Mouse (Mus musculus) v-Abl transformed pro-B cells (cell line): ENCODE data around the gene BC035947.
"Not testable (repeated sequence)": the region's sequence is repeated elsewhere in the genome, so short reads cannot be mapped to it uniquely, and the experiment has no call there.

Experiments used
- in situ Hi-C, 2 experiments: fragments of 400-800 bp; cut with MboI; formaldehyde crosslinking; loops; one replicate each; pipeline ENCODE4 v1.15.1; 2025; ENCODE audit not compliant: unreplicated experiment in 2 of 2

BC035947 gene

DNA sequence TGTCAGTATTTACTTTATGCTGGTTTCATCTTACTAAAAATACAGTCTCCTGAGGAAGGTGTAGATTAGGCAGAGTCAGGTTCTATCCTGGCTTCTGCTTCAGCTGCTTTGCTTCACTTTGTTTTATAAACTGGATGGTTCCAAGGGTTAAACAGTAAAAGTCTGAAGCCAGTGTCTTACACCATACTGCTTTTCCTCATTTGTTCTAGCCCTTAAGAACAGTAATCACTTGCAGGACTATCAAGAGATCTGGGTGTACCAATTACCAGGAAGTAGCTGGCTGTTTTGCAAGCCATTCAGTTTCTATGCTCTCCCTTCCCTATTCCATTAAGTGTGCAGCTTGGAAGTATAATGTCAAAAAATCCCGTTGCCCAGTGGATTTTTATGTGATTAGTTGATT is 4.8 kb downstream of the BC035947 start:
- in situ Hi-C loops, result no loop called here

DNA sequence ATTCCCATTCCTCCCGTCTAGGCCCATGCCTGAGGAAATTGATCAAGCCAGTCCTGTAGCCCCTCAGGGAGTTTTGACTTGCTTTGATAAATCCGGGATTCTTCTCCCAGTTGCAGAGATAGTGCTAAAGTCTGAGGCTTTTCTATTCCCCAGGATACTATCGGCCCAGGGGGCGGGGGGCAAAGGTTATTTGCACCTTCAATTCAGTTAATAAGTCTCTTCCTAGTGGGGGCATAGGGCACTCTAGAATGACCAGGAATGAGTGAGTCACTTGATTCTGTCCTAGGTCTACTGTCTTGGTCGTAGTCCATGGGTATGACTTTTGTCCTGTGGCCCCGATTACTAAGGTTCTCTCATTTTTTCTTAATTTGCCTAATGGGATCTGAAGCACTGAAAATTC is 9.4 kb downstream of the BC035947 start:
- in situ Hi-C loops, result no loop called here

DNA sequence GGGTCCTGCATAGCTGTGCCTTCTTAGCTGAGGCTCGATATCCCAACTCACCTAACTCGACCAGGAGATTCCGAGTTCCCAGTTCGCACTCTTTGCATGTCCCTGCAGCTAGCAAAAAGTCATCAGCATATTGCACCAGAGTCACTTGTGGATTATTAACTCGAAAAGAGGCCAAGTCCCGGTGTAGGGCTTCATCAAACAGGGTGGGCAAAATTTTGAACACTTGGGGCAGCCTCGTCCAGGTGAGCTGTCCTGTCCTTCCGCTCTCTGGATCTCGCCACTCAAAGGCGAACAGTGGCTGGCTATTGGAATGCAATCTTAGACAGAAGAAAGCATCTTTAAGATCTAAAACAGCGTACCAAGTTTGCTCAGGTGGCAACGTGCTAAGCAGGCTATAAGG is 10.1 kb downstream of the BC035947 start:
- in situ Hi-C loops, result not testable (repeated sequence)

DNA sequence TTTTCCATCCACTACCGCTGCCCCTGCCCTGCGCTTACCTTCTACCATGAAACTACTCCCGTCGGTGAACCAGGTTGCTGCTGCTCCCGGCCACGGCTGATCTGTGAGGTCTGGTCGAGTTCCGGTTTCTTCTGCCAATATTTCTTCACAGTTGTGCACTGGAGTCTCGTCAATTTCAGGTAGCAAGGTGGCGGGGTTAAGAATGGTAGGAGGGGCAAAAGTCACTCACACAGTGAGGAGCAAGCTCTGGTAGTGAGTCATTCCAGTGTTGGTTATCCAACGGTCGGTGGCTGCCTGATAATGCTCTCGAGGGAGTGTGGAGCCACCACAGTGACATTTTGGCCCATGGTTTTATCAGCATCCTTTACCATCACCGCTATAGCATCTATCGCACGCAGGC is 10.9 kb downstream of the BC035947 start:
- in situ Hi-C loops, result no loop called here

DNA sequence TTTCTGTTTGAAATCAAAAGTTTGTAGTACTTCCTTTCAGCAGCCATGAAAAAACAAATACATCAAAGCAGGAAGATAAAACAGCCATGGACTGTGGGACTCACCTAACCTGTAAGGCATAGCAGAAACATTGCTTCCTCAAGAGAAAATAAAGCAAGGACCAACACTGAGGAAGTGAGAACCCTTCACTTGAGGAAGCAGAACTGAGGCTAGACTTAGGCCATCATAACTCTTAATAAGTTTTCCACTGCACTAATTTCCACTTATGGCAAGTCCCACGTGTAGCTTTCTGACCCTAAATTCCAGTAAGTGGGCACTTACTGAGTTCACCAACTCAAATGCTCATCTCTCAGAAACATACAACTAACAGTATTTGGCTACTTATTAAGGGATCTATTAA is 21.8 kb downstream of the BC035947 start:
- in situ Hi-C loops, result no loop called here

DNA sequence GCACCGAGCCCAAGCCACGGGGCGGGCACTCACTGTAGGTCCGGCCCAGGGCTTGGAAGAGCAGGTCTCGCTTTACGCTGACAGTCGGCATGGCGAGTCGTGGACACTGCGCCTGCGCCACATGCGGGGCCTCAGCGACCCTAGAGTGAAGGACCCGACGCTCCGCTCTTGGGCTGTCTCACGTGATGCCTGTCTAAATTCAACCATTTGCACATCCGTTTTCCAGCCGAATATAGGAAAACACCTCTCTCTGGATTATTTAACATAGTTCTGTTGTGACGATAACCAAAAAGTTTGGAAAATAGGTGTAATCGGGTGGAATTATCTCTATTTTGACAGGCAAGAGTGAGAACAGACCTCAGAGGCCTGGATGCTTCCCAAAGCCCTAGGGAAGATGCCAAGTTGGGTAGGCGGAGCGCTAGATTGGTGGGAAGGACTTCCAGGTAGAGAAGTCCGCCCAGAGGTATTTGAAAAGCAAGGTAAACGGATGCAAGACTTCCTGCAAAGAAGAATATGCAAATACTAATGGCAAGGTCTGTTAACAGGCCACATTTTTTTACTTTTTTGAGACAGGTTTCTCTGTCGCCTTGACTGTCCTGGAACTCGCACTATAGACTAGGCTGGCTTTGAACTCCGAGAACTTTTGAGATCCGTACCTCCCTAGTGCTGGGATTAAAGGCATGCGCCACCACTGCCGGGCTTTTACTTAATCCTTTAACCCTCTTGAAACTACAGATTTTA is 23.0 kb downstream of the BC035947 start, which contains the start of gene Farsb:
Farsb (minus strand) TSS at position 146 of the 741 bp plus-strand sequence.
- in situ Hi-C loops, result no loop called here

DNA sequence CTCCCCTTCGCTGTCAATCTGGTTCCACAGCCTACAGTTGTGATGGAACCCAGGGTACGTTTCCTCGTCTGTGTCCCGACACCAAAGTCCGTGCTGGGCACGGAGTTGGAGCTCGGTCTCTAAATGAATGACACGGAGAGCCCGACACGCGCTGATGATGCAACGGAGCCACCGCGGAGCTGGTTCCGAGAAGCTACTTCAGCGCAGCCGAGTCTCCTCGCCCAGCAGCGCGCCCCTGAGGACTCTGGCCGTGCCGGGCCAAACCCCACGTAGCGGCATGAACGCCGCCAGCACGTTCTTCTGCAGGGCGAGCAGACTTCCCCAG is 23.6 kb downstream of the BC035947 start:
- in situ Hi-C loops, result no loop called here

DNA sequence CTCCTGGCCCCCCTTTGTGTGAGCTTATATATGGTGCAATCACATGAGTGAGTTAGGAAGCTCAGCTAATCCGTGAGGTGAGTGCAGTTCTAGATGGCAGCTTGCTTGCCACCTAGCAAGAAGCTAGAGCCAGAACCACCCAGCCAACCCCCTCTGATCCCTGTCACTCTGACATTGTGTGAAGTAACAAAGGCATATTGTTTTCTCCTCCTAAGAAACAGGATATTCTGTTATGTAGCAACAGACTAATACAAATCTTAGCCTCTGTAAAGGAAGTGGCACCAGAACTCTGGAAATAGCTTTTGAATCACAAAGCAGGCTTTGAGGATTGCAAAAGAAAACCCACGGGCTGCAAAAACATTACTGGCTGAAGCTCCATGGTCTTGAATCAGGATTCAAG is 27.6 kb downstream of the BC035947 start:
- in situ Hi-C loops, result loop anchor here in 1 of 2 experiments (5.0 kb wide), 1 partner anchor 52 kb away; no protein-coding TSS in a partner anchor

DNA sequence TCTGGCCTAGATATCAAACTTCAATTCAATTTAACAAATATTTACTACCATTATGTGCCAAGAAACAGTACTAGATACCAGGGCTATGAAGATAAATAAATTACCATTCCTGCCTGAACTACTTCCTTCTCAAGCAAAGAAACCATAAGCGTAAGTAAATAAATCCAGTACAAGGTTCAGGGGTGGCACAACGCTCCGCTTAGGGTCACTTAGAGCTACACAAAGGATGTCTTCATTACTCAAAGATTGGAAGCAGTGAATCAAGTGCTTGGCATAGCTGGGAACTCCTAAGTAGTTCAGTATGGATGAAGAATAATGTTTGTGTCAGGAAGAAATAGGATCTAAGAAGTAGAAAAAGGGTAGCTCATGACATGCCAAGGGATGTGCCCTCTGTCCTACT is 28.5 kb downstream of the BC035947 start:
- in situ Hi-C loops, result loop anchor here in 1 of 2 experiments (5.0 kb wide), 1 partner anchor 51 kb away; no protein-coding TSS in a partner anchor

DNA sequence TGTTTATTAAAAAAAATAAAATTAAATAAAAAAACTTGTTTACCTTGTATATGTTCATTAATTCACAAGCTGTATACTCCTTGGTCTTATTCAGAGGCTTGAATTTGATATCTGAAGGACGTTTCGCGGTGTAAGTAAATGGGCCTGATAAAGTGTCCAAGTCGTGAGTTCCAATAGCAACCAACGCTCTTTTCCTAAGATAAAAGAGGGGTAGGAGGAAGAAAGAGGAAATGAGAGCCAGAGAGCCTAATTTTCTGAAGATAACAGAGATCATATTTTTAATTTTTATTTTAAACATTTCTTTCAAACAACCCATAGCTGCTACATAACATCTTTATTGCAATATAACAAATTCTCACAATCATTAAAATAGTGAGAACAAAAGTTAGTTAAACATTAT is 39.5 kb downstream of the BC035947 start:
- in situ Hi-C loops, result no loop called here

DNA sequence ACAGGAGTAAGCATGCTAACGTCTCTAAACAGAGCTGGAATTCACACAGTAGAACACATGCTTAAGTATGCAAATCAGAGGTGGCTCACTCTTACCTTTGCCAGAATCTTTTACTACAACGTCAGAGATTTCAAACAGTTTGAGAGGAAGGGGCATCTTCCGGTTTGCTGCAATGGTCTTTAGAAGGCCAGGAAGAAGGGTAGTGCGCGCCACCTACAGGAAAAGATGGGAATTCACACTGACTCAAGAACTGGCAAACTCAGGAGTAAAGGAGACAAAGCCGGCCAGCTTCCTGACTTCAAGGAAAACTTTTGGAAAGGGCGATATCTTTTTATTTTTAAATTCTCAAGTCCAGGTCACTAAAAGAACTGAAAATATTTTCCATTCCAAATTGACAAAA is 57.3 kb downstream of the BC035947 start:
- in situ Hi-C loops, result loop anchor here (5.0 kb wide), 2 partner anchors 472 to 477 kb away; no protein-coding TSS in a partner anchor

DNA sequence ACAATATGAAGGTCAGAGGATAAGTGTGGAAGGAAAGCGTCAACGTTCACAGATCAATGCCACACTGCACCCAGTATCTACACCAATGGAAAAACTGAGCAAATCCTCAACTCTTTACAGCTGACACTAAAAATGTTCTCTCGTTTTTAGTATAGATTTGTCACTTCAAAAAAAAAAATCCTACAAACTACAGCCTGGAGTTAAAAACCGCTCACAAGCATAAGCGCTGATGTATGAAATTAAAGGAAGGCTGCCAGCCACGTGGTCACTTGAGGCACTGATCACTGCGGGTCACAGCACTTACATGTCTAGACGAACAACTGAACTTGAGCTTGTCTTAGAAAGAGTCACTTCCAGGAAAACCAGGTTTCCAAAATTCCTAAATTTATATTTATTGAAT is 58.1 kb downstream of the BC035947 start:
- in situ Hi-C loops, result loop anchor here in 1 of 2 experiments (5.0 kb wide), 1 partner anchor 477 kb away; no protein-coding TSS in a partner anchor

DNA sequence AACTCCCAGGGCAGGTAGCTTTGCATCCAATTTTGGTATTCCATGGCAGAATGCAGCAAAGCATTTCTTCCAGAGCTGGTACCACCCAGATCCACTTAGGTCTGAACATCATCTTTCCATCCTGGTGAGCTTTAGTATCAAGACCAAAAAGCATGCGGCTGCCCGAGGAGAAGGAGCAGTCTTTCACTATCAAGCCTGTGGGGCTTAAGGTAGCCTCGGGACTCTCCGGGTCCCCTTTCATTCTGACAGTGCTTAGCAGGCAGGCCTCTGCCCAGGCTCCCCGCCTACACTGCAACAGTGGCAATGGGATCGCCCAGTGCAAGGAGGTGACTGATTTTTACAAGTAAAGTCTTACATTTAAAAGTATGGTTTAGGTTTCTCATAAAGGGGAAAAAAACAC is 59.4 kb downstream of the BC035947 start:
- in situ Hi-C loops, result loop anchor here in 1 of 2 experiments (5.0 kb wide), 1 partner anchor 475 kb away; no protein-coding TSS in a partner anchor

DNA sequence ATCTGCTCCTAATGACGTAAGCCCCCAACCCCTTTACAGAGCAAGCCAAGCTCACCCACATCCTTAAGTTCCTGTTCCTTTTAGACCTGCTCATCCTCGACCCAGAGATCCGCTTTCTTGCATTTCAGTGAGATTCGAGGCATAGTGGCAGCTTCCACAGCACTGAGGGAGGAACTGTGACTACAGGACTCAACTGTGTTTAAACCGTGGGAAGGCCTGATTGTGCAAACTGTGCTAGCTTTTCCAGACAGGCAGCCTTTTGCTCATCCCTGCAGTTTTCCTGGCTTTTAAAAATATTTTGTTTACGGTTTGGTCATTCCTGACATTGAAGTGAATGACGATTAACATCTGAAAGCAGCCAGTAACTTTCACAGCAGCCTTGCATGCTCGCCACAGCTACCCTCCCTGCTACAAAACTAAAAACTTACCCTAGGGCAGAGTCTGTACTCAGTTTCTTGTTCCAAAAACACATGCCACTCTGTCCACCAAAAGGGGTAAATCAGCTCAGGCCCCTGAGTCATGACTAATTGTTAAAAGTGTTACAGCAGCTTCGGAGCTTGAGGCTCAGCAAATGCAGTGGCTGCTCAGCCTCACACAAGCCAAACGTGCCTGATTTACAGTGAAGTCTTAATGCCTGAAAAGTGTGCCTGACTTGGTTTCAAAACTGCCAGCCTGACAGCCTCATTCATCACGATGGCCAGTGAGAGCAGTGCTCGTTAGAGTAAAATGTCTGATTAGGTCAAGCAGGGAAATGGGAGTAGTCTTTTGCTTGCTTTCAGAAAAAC is 60.7 kb downstream of the BC035947 start:
- in situ Hi-C loops, result loop anchor here in 1 of 2 experiments (5.0 kb wide), 1 partner anchor 474 kb away; no protein-coding TSS in a partner anchor

DNA sequence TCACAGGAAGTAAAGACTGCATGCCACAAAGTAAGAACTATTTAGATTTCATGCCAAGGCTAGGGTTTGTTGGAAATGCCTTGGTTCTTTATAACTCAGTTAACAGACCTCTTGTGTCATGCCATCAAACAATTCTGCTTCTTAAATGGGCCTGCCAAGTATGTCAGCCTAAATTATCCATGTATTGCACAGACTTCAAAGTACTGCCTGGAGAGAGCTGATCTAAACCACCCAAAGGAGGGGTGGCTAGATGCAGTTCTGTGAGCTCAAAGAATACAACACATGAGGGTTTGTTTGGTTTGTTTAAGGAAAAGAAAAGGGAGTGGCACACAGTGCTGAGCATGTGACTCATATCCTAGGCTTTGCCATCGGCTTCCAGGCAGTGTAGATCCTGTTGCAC is 63.9 kb downstream of the BC035947 start:
- in situ Hi-C loops, result no loop called here
